Mouse (Mus musculus) testis, postnatal 14 days (tissue): Measurements from ENCODE around the gene Borcs5.

Experiments used
- DNase-seq: peaks from one replicate; pipeline ENCODE4 v3.0.0; 2021; ENCODE audit warnings: low spot score

The Borcs5 gene

DNA sequence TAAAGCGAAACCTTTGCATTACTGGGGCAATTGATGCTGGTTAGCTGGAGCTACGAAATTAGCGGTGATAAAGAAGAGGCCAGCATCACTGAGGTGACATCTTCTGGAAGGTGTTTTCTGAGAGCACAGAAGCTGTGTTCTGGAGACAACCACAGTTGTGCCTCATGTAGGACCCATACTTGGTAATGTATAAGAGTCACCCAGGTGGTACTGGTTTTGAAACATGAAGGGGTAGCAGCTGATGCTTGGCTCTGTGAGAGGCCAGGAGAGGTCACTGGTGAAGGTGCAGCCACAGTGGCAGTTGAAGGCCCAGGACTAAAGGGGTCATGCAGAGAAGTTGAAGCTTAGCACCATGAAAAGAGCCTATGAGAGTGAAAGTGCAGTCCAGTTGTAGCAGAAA is at the start of gene Borcs5:
Borcs5 (plus strand) TSS at position 301 of the 400 bp plus-strand sequence.
- no peak for DNase-seq

DNA sequence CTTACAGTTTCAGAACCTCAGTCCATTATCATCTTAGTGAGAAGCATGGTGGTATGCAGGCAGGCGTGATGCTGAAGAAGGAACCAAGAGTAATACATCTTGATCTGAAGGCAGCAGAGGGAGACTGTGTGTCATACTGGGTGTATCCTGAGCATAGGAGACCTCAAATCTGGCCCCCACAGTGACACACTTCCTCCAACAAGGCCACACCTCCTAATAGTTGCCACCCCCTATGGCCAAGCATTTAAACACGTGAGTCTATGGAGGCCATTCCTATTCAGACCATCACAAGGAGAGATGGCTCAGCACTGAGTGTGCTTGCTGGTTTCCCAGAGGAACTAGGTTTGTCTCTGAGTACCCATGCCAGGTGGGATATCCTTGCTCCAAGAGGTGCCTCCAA is 47.7 kb upstream of the Borcs5 start:
- no peak for DNase-seq

DNA sequence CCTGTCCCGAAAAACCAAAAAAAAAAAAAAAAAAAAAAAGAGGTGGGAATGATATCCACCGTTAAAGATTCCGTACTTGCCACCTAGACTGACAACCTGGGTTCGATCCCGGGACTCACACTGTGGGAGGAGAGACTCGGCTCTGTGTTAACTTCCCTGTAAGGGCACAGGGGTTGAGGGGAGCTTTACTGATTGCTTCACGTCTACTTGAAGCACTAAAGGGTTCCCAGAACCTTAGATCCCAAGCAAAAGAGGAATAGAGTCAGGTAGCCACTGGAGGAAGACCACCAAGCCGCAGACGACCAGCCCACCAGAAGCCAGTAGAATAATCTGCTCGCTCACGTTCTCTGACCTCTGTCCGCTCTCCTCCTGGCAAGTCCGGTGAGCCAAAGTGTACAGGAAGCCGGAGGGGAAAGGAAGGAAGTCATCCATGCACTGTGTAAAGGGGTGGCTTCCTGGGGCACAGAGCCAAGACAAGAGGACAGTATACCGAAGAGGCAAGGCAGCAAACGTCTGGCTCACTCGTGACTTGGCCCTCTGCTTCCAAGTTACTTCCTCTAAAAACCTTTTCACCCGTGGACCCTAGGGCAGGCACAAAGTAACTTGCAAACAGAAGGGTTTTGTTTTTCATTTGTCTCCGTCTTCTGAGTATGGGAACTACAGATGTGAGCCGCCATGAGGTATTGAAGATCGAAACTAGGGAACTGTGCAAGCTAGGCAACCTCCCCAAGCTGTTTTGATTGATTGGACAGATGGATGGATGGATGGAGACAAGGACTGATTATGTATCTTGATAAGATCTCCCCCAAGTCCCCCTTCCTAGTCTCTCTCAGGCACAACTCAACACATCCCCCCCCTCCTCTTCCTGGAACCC is 44.5 kb upstream of the Borcs5 start:
- DNase-seq, result no peak

DNA sequence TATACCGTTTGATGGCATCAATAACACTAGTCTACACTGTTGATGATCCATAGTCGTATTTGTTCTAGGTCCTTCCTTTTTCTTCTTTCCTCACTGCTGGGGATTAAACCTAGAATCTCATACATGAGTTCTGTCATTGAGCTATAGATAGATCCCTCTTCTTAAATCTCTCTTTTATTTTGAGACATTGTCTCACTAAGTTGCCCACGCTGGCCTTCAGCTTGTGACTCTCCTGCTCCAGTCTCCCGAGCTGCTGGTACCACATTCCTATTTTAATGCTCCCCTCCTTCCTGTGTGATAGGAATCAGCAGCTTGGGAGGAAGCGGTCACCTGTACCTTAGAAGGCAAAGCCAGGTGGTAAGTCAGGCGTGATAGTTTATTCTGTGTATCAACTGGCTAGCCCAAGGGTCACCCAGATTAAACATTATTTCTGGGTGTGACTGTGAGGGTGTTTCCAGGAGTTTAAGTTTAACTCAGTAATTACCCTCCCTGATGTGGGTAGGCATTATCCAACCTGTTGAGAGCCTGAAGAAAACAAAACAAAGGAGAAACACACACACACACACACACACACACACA is 41.6 kb upstream of the Borcs5 start:
- no peak for DNase-seq

DNA sequence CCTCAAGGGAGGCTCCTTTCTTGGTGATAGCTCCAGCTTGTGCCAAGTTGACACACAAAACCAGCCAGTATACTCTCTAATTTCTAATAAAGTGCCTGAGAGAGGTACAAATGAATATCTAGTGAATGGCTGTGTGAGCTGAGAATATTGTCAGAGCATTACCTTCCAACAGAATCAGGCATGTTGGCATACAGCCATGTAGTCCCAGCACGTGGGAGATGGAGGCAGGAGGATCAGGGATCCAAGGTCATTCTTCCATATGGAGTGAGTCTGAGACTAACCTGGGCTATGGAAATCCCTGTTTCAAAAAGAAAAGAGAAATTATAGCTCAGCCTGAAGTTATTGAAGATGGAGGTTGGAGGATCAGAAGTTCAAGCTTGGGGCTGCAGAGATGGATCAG is 40.1 kb upstream of the Borcs5 start:
- no peak for DNase-seq

DNA sequence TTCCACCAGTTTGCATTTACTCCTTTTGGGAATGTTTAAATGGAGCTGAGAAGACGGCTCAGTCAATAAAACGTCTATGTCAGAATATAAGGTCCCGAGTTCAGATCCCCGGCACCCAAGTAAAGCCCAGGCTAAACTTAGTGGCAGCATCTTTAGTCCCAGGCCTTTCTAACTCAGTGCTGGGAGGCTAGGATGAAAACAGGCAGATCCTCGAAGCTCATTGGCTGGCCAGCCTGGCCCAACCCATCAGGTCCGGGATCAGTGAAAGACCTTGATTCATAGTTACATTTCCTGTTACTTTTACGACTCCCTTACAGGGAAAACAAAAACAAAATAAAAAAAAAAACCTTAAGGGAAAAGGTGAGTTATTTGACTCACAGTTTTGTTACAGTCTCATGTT is 38.2 kb upstream of the Borcs5 start:
- peak; percentile 55 for DNase-seq

DNA sequence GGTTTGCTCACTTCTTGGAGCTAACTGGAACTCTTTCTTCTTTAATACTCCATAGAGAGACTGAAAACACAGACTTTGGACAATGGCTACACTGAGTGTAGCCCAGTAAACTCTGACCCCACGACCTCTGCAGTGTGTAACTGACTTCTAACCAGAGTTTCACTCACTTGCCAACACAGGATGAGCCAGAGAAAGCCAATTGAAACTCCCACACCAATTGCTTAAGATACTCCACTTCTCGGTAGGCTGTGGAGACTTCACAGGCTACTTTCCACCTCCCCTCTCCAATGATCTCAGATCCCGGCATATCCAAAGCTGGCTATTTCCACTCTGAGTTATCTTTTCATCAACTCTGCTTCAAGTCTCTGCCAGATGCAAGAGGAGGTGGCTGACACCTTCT is 37.5 kb upstream of the Borcs5 start:
- no peak for DNase-seq

DNA sequence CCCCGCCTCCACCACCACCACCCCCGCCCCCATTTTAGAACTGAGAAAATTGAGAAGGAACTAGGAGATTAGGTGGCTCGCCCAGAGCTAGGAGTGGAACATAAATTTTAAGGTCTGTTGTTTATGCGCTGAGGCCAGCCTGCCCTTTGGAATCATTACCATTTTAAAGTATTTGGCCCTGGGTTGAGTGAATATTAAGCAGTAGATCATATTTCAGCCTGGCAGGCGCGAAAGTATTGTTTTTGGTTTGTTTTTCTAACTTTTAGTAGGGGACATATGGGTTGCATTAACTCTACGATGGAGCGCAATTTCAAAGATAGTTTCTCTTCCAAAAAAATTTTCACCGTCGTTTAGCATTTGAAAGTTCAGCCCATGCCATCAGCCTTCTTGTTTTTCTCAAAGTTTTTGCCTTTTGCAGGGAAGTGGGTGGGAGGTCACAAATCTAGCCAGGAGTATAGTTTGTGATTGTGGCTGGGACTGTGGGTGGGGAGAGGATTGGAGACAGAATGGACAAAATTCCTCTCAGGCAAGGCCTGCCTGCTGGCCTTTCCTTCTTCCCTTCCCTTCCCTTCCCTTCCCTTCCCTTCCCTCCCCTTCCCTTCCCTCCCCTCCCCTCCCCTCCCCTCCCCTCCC is 36.8 kb upstream of the Borcs5 start:
- no peak for DNase-seq

DNA sequence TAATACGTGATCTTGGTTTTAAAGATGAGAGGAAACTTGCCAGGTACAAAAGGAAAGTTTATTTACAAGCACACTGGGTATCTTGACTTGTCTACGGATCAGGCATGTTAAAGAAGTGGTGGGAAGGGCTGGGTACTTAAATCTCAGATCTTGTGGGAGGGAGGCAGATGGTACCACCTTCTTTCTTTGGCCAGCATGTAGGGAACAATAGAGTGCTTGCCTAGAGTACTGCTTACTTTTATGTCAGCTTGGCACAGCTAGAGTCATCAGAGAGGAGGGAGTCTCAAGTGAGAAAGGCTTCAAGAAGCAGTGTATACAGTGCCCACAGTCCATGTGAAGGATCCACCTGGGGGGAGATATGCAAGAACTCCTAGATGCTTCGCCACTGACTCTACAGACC is 34.1 kb upstream of the Borcs5 start:
- no peak for DNase-seq

DNA sequence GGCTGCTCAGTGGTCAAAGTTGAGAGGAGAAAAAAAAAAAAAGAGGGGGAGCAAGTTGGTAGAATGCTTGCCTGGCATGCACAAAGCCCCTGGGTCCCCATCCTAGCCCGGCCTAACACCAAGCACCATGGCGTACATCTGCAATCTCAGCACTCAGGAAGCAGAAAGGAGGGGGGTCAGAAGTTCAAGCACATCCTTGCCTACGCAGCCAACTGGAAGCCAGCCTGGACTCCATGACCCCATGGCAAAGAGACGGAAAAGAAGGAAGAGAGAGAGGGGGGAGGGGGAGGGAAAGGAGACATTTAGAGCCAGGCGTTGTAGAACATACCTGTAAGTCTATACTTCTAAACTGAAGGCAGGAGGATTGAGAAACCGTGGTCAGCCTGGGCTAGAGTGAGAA is 32.8 kb upstream of the Borcs5 start:
- no peak for DNase-seq

DNA sequence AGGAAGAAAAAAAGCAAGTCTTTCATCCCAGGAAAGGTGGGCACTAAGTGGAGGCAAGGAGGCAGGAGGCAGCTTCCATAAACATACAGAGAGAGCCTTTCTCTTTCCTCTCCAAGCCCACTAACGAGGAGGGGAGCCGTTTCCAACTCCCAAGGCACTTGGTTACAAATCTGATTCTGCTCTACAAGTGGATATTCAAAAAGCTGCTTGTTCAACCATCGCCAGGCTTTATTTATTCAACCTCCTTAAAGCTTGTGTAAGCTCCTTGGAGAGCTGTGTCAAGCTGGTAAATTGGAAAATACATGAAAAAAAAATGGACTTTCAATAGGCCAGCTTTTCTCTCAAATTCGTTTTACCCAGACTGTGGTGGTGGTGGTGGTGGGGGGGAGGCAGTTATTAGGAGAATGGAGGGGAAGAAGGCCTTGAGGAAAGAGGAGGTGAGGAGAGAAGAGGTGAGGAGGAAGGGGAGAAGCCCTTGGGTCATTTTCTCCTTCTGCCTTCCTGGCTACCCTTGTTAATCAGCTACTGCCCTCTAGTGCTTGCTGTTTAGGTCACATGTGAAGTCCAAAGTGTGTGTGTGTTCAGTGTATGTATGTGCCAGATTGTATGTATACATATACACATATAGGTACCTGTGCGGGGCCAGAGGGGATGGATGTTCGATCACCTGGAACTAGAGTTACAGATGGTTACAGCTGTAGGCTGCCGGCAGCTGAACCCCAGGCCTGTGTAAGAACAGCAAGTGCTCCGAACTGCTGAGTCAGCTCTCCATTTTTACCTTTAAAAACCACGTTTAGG is 32.2 kb upstream of the Borcs5 start:
- DNase-seq, result no peak

DNA sequence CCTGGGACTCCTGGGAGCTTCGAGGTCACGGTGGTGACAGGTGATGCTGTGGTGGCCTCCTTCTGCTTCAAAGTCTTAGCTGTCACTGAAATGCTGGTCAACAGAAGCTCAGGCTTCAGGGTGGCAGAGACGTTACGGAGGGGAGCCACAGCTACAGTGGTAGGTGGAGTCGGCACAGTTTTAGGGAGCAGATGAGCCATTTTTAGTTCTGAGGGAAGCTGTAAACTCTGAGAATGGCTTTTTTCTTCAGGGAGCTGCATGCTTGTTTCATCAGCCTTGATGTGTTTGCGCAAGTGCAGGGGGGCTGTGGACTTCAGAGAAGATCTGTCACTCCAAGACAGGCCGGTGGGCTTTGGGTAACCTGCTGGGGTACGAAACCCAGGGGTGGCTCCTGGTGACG is 28.9 kb upstream of the Borcs5 start:
- DNase-seq, result no peak

DNA sequence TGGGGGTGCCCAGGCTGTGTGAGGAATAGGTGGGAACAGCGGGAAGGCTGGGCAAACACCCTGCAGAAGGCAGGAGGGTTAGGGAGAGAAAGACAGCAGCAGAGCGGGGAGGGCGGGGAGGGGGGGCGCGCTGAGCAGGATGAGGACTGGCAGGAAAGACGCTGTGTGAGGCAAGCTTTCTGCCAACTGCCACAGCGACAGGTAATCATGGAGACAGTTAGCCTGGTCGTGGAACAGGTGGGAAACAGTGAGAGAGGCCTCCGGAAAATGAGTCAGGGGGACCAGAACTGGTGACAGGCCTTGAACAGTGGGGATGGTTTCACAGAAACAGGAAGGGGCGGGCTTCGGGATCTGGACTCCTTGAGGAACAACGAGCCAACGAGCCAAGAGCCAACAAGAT is 27.4 kb upstream of the Borcs5 start:
- DNase-seq, result no peak

DNA sequence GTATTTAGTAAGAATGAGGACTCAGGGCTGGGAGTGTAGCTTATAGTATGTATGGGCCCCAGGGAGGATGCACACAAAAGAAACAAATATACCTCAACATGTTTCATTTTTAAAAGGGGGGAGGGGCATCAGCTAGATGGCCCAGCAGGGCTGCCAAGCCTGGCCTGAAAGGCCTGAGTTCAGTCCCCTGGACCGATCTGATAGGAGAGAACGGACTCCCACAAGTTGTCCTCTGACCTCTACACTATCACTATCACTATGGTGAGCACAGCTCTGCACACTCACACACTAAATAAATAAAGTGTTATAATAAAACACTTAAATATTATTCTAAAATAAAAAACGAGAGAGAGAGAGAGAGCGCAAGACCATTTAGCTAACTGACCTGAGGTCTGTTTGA is 25.0 kb upstream of the Borcs5 start:
- DNase-seq, result no peak

DNA sequence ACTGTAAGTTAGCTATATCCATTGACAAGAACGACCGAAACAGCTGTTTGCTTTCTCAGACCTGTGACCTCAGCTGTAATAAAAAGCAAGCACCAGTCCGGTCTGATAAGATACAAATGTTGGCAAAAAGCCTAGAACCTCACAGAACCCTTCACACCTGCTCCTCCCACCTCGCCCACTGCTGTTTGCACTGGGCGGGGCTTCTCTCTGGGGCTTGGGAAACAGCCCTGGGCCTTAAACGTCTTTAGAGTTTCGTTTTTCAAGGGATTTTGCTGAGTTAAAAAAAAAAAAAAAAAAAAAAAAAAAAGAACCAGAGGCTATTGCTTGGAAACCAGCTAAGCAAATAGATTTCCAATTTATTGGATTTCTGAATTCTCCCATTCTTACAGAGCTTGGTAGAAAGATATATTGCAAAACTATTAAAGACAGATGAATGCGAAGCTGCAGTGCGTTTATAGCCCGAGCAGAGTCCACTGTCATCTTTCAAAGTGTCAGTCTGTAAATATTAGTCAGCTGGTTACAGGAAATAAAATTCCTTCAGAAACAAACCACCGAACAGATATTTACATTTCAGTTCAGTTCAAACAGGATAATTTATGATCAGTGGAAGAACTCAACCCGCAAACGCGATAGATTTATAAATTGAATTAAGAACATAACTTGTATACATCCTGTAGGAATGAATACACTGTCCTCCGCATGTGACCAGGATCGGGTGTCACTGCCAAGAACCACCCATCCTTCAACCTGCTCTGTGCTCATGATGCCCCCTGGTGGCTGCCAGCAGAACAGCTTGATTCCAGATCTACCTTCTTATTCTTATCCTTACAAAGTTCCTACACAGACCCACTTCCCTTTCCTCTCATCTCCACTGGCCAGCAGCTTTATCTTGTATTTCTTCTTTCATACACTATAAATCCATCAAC is 24.3 kb upstream of the Borcs5 start:
- DNase-seq, result peak; percentile 73

DNA sequence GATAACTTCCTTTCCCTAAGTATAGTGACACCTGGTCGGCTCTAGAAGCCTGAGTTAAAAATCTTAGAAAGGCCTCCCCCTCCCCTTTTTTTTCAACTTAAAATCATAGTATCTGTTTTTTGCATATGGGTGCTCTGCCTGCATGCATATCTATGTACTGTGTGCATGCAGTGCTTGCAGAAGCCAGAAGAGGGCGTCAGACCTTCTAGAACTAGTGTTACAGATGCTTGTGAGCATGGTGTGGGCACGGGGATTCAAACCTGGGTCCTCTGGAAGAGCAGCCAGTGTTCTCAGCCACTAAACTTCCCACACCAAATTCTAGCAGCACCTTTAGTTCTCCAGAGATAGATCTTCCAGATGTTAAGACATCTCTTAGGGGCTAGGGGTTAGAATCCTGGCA is 21.7 kb upstream of the Borcs5 start:
- DNase-seq, result no peak

DNA sequence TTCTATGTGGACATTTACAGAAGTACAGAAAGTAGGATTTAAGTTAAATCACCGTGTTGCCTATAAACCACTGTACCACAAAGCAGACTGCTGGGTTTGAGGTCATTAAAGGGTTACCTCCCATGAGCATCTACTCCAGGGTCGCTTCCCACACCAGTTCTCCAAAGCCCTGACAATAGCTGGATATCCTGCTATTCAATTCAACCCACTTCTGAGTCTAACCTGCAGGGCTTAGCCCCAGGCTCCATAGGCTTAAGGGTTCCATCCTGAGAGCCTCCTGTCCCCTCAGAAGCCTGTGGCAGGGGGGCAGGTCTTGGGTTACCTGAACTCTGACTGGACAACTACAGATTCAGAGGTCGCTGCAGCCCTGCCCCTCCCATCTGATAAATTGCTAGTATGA is 19.2 kb upstream of the Borcs5 start:
- no peak for DNase-seq

DNA sequence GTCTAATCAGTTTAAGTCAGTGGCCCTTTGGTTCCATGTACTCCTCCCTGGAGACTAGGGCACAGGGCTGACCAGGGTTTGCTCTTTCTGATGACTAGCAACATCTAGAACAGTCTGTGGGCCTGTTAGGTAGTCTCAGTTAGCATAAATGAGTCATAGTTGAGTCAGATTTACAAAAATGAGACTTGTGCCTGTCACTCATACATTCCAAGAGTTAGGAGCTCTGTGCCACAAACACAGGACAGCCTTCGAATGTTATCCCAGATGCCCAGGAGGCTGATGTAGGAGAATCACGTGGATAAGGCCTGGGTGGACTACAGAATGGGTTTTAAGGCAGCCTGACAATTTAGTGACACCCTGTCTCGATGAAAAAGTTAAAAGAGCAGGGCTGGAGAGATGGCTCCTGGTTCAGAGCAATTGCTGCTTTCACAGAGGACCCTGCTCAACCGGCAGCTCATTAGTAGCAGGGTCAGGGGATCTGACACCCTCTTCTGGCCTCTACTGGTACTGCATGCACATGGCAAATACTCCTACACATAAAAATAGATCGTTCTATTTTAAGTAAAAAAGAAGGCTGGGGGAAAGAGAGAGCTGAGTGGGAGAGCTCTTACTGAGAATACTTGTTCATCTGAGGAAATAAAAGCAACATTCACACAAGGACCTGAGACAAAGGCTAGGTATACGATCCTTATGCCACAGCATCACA is 18.3 kb upstream of the Borcs5 start:
- peak; percentile 27 for DNase-seq

DNA sequence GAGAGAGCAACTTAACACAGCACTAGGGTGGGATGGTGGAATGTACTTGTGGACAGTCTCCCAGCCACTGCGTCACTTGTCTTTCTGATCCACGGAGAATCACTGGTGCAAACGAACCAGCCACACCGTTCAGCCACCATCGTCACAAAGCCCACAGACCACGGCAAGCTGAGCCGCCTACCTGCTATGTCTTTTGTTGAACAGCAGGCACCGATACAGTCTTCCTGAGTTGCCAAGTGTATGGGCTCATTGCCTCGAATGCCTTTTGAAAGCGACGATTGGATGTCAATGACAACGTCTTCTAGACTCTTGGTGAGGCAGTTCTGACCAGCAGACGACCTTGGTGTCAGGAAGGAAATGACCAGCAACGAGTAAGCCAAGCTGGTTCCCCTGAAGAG is 17.8 kb upstream of the Borcs5 start:
- no peak for DNase-seq

DNA sequence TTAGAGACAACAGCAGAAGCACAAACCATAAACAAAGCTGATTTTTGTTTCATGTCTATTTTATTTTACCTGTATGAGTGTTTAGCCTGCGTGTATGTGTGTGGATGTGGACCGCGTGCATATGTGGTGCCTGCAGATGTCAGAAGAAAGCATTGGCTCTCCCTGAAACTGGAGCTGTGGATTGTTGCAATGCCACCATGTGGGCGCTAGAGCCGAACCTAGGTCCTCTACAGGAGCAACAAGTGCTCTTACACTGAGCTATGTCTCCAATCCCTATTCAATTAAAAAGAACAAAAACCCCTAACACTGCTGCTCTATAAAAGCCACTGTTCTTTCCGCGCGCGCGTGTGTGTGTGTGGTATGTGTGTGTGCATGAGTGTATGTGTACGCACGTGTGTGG is 13.9 kb upstream of the Borcs5 start:
- no peak for DNase-seq

DNA sequence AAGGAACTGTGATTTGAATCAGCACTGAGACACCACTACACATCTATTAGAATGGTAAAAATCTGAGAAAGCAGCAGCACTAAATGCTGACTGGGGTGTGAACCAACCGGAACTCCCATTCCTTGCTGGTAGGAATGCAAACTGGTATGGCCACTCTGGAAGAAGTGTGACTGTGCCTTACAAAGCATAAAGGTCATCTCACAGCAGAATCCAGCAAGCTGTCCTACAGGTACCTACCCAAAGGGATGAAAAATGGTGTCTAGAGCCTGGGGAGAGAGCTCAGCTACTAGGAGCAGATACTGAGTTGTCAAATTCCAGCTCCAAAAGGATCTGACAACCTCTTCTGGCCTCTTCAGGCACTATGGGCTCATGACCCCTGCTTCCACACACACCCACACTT is 12.7 kb upstream of the Borcs5 start:
- no peak for DNase-seq
